Mouse (Mus musculus) liver, postnatal 0 days (tissue): ENCODE data around the gene M1ap.

Experiments
- CTCF ChIP-seq: sonication (generic); IDR thresholded peaks from 2 replicates; pipeline ENCODE4 v1.5.1; 2016; ENCODE audit warnings: antibody characterized with exemption, low read depth
- EP300 ChIP-seq: IDR thresholded peaks from 2 replicates; pipeline ENCODE4 v1.6.1; 2016; ENCODE audit warnings: antibody characterized with exemption, low read depth, mild to moderate bottlenecking

DNA sequence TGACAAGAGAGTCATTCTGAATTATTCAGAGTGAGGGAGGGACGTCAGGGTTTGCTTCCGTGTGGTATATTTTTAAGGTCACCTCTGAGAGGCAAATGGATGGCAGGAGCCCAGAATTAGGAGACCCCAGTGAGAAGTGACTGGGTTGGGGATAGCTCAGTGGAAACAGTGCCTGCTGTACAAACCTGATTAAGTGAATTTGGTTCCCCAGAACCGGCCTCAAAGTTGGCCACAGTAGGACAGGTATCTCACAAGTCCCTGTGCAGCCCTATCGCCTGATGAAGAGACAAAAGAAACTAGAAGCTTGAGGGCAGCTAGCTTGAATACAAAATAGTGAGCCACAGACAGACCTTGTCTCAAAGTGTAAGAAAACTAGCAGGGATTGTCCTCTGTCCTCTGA is 30.2 kb upstream of the M1ap start:
- no peak for TF ChIP-seq EP300
- no peak for TF ChIP-seq CTCF
